Mouse (Mus musculus): ENCODE results near the gene Catspere2. TPM values are rescaled to one million over a fixed set of nuclear protein-coding genes. Genes with fewer than 3 reads are reported as not detected.
A peak's percentile ranks its signal among the peaks of the same experiment; 100 is the strongest.
"Not testable (repeated sequence)": the region's sequence is repeated elsewhere in the genome, so short reads cannot be mapped to it uniquely, and the experiment has no call there.

Gene Catspere2
- polyA plus RNA-seq (2015; fragmentation: Nextera tagmentation; extraction: Ambion mirVana): not detected in 2 replicates

DNA sequence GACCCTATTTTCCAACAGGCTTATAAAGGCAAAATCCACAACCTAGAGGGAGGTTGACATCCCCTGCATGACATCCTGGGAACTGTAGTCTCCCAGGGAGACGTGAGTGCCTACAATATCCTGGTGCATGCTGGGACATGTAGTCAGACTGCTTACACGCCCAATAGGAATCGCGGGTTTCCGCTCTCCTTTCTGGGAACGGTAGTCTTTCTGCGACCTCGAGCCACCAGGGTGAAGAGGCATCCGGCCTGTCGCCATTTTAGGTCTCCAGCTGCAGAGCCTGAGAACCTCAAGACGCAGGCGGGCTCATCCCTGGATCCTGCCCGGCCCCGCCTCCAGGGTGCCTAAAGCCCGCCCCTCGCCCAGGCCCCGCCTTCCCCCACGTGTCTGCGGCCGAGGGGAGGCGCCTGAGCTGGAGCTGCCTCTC lies at the start of gene Catspere2:
Gene Catspere2 (plus strand): TSS at position 400 of the 427 bp plus-strand sequence.
- not testable (repeated sequence) for H3K27ac ChIP-seq; H3K4me1 ChIP-seq (replicated peaks)
- peak; percentile 98 for ATAC-seq (ENCODE audit: low read depth)

GRCm38 (mm10) chr1:177940422-177940977 lies 42.7 kb upstream of the Catspere2 start:
- H3K36me3 ChIP-seq; DNase-seq; H3K4me3 ChIP-seq (replicated peaks); H3K4me1 ChIP-seq (replicated peaks); H3K9ac ChIP-seq; ATAC-seq (ENCODE audit: low read depth); H3K27me3 ChIP-seq; H3K9me3 ChIP-seq (replicated peaks); H3K4me2 ChIP-seq; H3K27ac ChIP-seq: not testable (repeated sequence)
- WGBS (ENCODE audit: insufficient replicate concordance): 4% methylated on average over 4 of the region's 4 CpGs

More for the DNA sequence above, at the start of gene Catspere2:
- Histone ChIP-seq H3K4me2 (peak within 1 kb of the TSS; percentile 83), H3K4me3 (replicated peaks) (peak within 1 kb of the TSS; percentile 66), H3K9ac (peak within 1 kb of the TSS; percentile 66)
- not testable (repeated sequence) for H3K9me3 ChIP-seq (replicated peaks); H3K36me3 ChIP-seq; H3K27me3 ChIP-seq
- DNase-seq: peak; percentile 87
- 0% methylated on average over 21 of the region's 21 CpGs for WGBS (ENCODE audit: insufficient replicate concordance)

GRCm38 (mm10) chr1:177981276-177981675 lies 1.9 kb upstream of the Catspere2 start:
- Histone ChIP-seq H3K4me1 (replicated peaks) (peaks cover 4% of the 10 kb centered on the region), H3K9me3 (replicated peaks) (no peaks in the 10 kb centered on the region), H3K4me2 (no peak overlapping the region), H3K27me3 (no peaks in the 10 kb centered on the region), H3K9ac (no peak overlapping the region), H3K27ac (no peak overlapping the region), H3K4me3 (replicated peaks) (no peak overlapping the region), H3K36me3 (no peaks in the 10 kb centered on the region)
- no peak for ATAC-seq (ENCODE audit: low read depth)
- WGBS (ENCODE audit: insufficient replicate concordance): 45% methylated on average over 1 of the region's 1 CpGs
- no peak for DNase-seq

DNA sequence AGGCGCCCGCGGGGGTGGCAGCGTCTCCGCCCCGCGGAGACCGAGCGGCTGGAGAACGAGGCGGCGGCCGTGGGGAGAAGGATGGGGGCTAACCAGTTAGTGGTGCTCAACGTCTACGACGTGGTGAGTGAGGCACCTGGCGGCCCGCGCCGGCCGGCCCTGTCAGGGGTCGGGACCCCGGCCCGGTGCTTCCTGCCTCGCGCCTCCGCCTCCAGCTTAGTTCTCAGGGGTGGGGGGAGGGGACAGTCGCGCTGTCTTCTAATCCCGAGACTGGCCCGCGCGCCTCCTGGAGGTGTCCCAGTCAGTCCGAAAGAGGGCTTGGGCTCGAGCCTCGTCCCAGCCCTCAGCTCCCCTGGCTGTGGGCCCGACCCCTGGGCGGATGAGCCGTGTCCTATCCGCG lies 359 bp downstream of the Catspere2 start:
- DNase-seq: not testable (repeated sequence)

DNA sequence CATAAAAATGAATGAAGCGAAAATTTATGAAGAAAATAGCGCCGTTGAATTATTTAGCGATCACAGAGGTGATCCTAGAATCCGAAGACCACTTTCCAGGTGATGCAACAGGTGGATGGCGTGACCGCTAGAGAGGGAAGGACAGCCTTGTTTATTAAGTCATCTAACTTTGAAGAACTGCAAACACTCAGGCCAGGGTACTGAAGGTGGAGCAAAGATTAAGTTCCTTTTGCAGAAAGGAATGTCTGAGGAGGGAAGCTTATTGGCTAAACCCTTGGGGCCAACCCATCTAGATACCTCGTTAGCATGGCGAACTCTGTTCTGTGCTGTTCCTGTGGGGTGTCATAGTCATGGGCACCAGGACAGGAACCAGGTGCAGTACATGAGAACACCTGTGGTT lies 983 bp downstream of the Catspere2 start:
- ATAC-seq (ENCODE audit: low read depth) (no peak), DNase-seq (no peak)
- H3K4me1 ChIP-seq (replicated peaks): peaks cover 4% of the 10 kb centered on the region
- H3K4me2 ChIP-seq: peak overlapping the region; percentile 44
- H3K36me3 ChIP-seq: no peaks in the 10 kb centered on the region
- no peak overlapping the region for H3K9ac ChIP-seq
- H3K4me3 ChIP-seq (replicated peaks): no peak overlapping the region
- H3K9me3 ChIP-seq (replicated peaks): no peaks in the 10 kb centered on the region
- 53% methylated on average over 9 of the region's 9 CpGs for WGBS (ENCODE audit: insufficient replicate concordance)
- H3K27me3 ChIP-seq: no peaks in the 10 kb centered on the region
- H3K27ac ChIP-seq: no peak overlapping the region

More for the DNA sequence above, 359 bp downstream of the Catspere2 start:
- not testable (repeated sequence) for H3K9me3 ChIP-seq (replicated peaks); H3K36me3 ChIP-seq; H3K27me3 ChIP-seq; H3K27ac ChIP-seq; H3K4me1 ChIP-seq (replicated peaks)
- H3K4me2 ChIP-seq: peak overlapping the region; percentile 83
- peak overlapping the region; percentile 66 for H3K4me3 ChIP-seq (replicated peaks)
- WGBS (ENCODE audit: insufficient replicate concordance): under 1% methylated on average over 20 of the region's 41 CpGs
- ATAC-seq (ENCODE audit: low read depth): peak; percentile 51
- peak overlapping the region; percentile 66 for H3K9ac ChIP-seq

DNA sequence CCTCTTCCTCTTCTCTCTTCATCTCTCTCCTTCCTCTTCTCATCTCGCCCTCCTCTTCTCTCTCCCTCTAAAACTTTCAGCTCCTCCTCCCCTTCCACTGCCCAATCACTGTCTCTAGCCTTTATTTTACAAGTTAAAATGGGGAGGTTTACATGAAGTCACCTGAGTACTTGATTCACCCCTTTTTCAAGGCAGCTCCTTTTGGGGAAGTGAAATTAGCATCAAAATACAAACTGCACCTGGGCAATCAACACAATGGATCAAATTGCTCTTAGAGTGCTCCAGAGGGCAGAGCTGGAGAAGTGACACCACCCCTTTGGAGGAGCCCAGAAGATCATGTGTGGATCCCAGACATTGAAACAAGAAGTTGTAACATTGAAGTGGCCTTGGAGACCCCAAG lies 4.3 kb downstream of the Catspere2 start:
- H3K4me3 ChIP-seq (replicated peaks); H3K36me3 ChIP-seq; DNase-seq; H3K4me1 ChIP-seq (replicated peaks); H3K9ac ChIP-seq; H3K27me3 ChIP-seq; H3K9me3 ChIP-seq (replicated peaks); H3K27ac ChIP-seq; ATAC-seq (ENCODE audit: low read depth); H3K4me2 ChIP-seq: not testable (repeated sequence)
- 55% methylated on average over 1 of the region's 1 CpGs for WGBS (ENCODE audit: insufficient replicate concordance)

GRCm38 (mm10) chr1:178072798-178073197 lies 89.6 kb downstream of the Catspere2 start:
- not testable (repeated sequence) for H3K27ac ChIP-seq; ATAC-seq (ENCODE audit: low read depth); H3K4me3 ChIP-seq (replicated peaks); H3K27me3 ChIP-seq; H3K4me2 ChIP-seq; H3K9ac ChIP-seq; H3K36me3 ChIP-seq; H3K4me1 ChIP-seq (replicated peaks); H3K9me3 ChIP-seq (replicated peaks)
- peak; percentile 3 for DNase-seq
- 44% methylated on average over 4 of the region's 4 CpGs for WGBS (ENCODE audit: insufficient replicate concordance)

GRCm38 (mm10) chr1:178097865-178098264 lies 114.6 kb downstream of the Catspere2 start:
- H3K9me3 ChIP-seq (replicated peaks); H3K27ac ChIP-seq; H3K4me2 ChIP-seq; H3K4me3 ChIP-seq (replicated peaks); H3K27me3 ChIP-seq; H3K4me1 ChIP-seq (replicated peaks); ATAC-seq (ENCODE audit: low read depth); H3K36me3 ChIP-seq; DNase-seq; H3K9ac ChIP-seq: not testable (repeated sequence)

- H3K9ac ChIP-seq; H3K4me2 ChIP-seq; H3K4me3 ChIP-seq (replicated peaks); H3K27ac ChIP-seq; H3K27me3 ChIP-seq; H3K4me1 ChIP-seq (replicated peaks); H3K36me3 ChIP-seq; H3K9me3 ChIP-seq (replicated peaks); DNase-seq: not testable (repeated sequence)
- 23% methylated on average over 1 of the region's 1 CpGs for WGBS (ENCODE audit: insufficient replicate concordance)
- ATAC-seq (ENCODE audit: low read depth): peak; percentile 86
These were observed 125.3 kb downstream of the Catspere2 start for GRCm38 (mm10) chr1:178108514-178108913.

- not testable (repeated sequence) for H3K36me3 ChIP-seq; ATAC-seq (ENCODE audit: low read depth); H3K9ac ChIP-seq; H3K4me2 ChIP-seq; H3K9me3 ChIP-seq (replicated peaks); H3K27ac ChIP-seq; H3K4me3 ChIP-seq (replicated peaks); H3K4me1 ChIP-seq (replicated peaks); H3K27me3 ChIP-seq; DNase-seq
- 40% methylated on average over 2 of the region's 2 CpGs for WGBS (ENCODE audit: insufficient replicate concordance)
These were observed 139.0 kb downstream of the Catspere2 start for GRCm38 (mm10) chr1:178122236-178122635.

DNA sequence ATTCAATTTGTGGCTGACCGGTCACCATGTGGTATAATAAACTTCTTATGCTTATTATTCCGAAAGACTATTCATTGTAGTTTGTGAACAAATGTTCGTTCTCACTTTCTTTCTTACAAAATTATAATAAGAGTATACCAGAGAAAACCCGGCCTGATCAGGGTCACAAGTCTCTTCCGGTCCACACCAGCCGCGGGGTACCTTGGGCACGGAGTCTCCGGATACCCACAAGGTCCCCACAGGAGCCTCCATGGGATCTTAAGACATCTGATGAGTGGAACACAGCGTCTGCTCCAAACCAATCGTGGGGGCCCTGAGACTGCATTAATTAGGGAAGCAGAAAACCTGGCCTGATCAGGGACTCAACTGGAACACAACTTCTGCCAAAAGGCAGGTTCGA lies 151.1 kb downstream of the Catspere2 start:
- WGBS (ENCODE audit: insufficient replicate concordance): 71% methylated on average over 12 of the region's 12 CpGs
- Histone ChIP-seq H3K4me1 (replicated peaks) (no peaks in the 10 kb centered on the region), H3K36me3 (no peaks in the 10 kb centered on the region), H3K4me3 (replicated peaks) (no peak overlapping the region), H3K9me3 (replicated peaks) (no peaks in the 10 kb centered on the region), H3K27me3 (no peaks in the 10 kb centered on the region), H3K27ac (no peak overlapping the region), H3K4me2 (no peak overlapping the region), H3K9ac (no peak overlapping the region)
- ATAC-seq (ENCODE audit: low read depth) (no peak), DNase-seq (no peak)

DNA sequence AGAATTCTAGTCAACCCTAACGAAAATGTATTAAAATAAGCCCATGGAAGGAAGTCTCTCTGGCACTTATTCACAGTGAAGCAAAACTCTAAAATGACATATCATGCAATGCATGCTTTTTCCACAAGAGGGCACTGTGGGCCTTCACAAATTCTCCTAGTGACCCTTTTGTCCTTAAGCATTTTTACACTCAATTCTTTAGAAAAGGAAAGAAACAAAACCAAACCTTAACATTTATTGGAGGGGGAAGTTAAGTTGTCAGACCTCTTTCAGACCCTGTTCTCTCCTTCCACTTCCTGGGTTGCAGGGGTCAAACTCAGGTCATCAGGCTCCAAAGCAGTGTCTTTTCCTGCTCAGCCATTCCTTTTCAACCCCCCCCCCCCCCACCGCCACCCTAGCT lies 163.3 kb downstream of the Catspere2 start:
- WGBS (ENCODE audit: insufficient replicate concordance): 18% methylated on average over 2 of the region's 2 CpGs
- H3K4me1 ChIP-seq (replicated peaks); H3K9me3 ChIP-seq (replicated peaks); H3K36me3 ChIP-seq; H3K4me3 ChIP-seq (replicated peaks); H3K27ac ChIP-seq; H3K4me2 ChIP-seq; H3K27me3 ChIP-seq; ATAC-seq (ENCODE audit: low read depth); H3K9ac ChIP-seq: not testable (repeated sequence)
- peak; percentile 5 for DNase-seq

All from liver, embryonic 13.5 days (tissue).